ENCODE assay signal across 7 mouse cellular contexts in the genomic region with DNA sequence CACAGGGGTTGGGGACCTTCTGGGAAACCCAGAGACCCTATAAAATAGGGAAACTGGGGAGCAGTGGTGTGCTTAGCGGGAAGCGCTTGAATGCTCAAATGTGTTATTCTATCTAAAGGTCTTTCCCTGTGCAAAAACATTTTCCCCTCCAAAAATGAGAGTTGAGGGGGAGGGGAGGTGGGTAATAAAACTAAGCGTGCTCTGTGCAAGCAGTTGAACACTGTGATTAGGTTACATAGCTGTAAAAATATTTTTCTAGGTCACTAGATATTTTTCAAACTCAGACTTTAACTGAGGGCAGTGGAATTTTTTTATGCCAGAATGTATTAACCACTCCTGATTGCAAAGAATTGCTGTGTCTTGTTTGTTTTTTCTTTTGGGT.
DNase-seq lines count a peak whose midpoint lies in the region; ATAC-seq and TF ChIP-seq lines count a peak whose summit lies in the region.

No protein-coding gene starts in this region.

- H3K9ac ChIP-seq in embryonic facial prominence, embryonic 14.5 days (ENCODE audit: low read depth, low read length), result no peak overlapping the region
- H3K9ac ChIP-seq in intestine, embryonic 16.5 days (ENCODE audit: low read depth, low read length), result no peak overlapping the region; the same call in 1 of the 2 replicates
- no peak overlapping the region for H3K9ac ChIP-seq in neural tube, embryonic 14.5 days (replicated peaks; ENCODE audit: low read depth, low read length)

- TF ChIP-seq CTCF in lung, adult 2 months (IDR thresholded peaks at IDR 0.05; ENCODE audit: insufficient read depth, low read length), result no peak

- 36% methylated on average over 3 of the region's 3 CpGs for WGBS in lung, adult 2 months
- WGBS in embryonic facial prominence, embryonic 14.5 days, result 5% methylated on average over 3 of the region's 3 CpGs
- 15% methylated on average over 3 of the region's 3 CpGs for WGBS in intestine, embryonic 16.5 days
- 30% methylated on average over 3 of the region's 3 CpGs for WGBS in neural tube, embryonic 14.5 days

- no peak for DNase-seq in lung, adult 2 months
- no peak for DNase-seq in lung, adult 18-20 months
- DNase-seq in embryonic facial prominence, embryonic 14.5 days (ENCODE audit: low spot score), result no peak
- no peak for DNase-seq in urinary bladder, postnatal 36 days (ENCODE audit: low spot score in 2 of 2)
- no peak for DNase-seq in cerebellum, adult 9-10 months

- H3K4me2 ChIP-seq in embryonic facial prominence, embryonic 14.5 days (ENCODE audit: low read depth, low read length), result peak overlapping the region; percentile 45
- H3K4me2 ChIP-seq in intestine, embryonic 16.5 days (ENCODE audit: low read depth, low read length), result peak overlapping the region; percentile 39
- peak overlapping the region; percentile 32; the same call in 1 of the 2 replicates for H3K4me2 ChIP-seq in neural tube, embryonic 14.5 days (ENCODE audit: low read depth, low read length)

- no peaks in the 10 kb centered on the region for H3K36me3 ChIP-seq in embryonic facial prominence, embryonic 14.5 days (ENCODE audit: control insufficient read depth, insufficient read depth, low read length)
- H3K36me3 ChIP-seq in intestine, embryonic 16.5 days (ENCODE audit: control insufficient read depth, insufficient read depth, low read length), result no peaks in the 10 kb centered on the region
- H3K36me3 ChIP-seq in neural tube, embryonic 14.5 days (ENCODE audit: control insufficient read depth, insufficient read depth, low read length), result no peaks in the 10 kb centered on the region

- H3K4me3 ChIP-seq in lung, adult 2 months (replicated peaks; ENCODE audit: extremely low read depth, low read depth, low read length), result peak overlapping the region; percentile 9
- peak overlapping the region; percentile 24 for H3K4me3 ChIP-seq in embryonic facial prominence, embryonic 14.5 days (ENCODE audit: low read depth, low read length)
- peak overlapping the region; percentile 27; the same call in 1 of the 2 replicates for H3K4me3 ChIP-seq in intestine, embryonic 16.5 days (ENCODE audit: low read length)
- no peak overlapping the region for H3K4me3 ChIP-seq in neural tube, embryonic 14.5 days (ENCODE audit: low read depth, low read length)

- H3K4me1 ChIP-seq in lung, adult 2 months (ENCODE audit: control insufficient read depth, insufficient read depth, low read length), result peaks cover 2% of the 10 kb centered on the region
- H3K4me1 ChIP-seq in embryonic facial prominence, embryonic 14.5 days (ENCODE audit: control insufficient read depth, insufficient read depth, low read length), result no peaks in the 10 kb centered on the region
- H3K4me1 ChIP-seq in intestine, embryonic 16.5 days (ENCODE audit: control insufficient read depth, insufficient read depth, low read length), result 0 out of 2 replicates have a peak, but pooled peaks cover 3% of the 10 kb centered on the region
- H3K4me1 ChIP-seq in neural tube, embryonic 14.5 days (ENCODE audit: control insufficient read depth, insufficient read depth, low read length), result no peaks in the 10 kb centered on the region

- H3K9me3 ChIP-seq in embryonic facial prominence, embryonic 14.5 days (ENCODE audit: control insufficient read depth, low read length), result no peaks in the 10 kb centered on the region
- H3K9me3 ChIP-seq in intestine, embryonic 16.5 days (ENCODE audit: control insufficient read depth, low read length), result no peaks in the 10 kb centered on the region
- H3K9me3 ChIP-seq in neural tube, embryonic 14.5 days (ENCODE audit: control insufficient read depth, low read length), result no peaks in the 10 kb centered on the region

- H3K27me3 ChIP-seq in embryonic facial prominence, embryonic 14.5 days (replicated peaks; ENCODE audit: control insufficient read depth, insufficient read depth, low read length), result no peaks in the 10 kb centered on the region
- no peaks in the 10 kb centered on the region for H3K27me3 ChIP-seq in intestine, embryonic 16.5 days (replicated peaks; ENCODE audit: control insufficient read depth, insufficient read depth, low read length)
- H3K27me3 ChIP-seq in neural tube, embryonic 14.5 days (ENCODE audit: control insufficient read depth, insufficient read depth, low read length), result no peaks in the 10 kb centered on the region

- no peak for TF ChIP-seq POLR2A in lung, adult 2 months (IDR thresholded peaks at IDR 0.05; ENCODE audit: borderline replicate concordance, extremely low read depth, low read depth, low read length)

- ATAC-seq in embryonic facial prominence, embryonic 14.5 days (ENCODE audit: low read depth), result peak; percentile 53; the same call in 1 of the 2 replicates
- ATAC-seq in intestine, embryonic 16.5 days, result peak; percentile 34
- ATAC-seq in neural tube, embryonic 14.5 days (ENCODE audit: low read depth), result peak; percentile 70

- H3K27ac ChIP-seq in embryonic facial prominence, embryonic 14.5 days (replicated peaks; ENCODE audit: low read depth, low read length), result peak overlapping the region; percentile 75
- H3K27ac ChIP-seq in intestine, embryonic 16.5 days (ENCODE audit: low read length), result peak overlapping the region; percentile 31; the same call in 1 of the 2 replicates
- peak overlapping the region; percentile 52; the same call in 1 of the 2 replicates for H3K27ac ChIP-seq in neural tube, embryonic 14.5 days (ENCODE audit: low read depth, low read length)
